Mouse (Mus musculus) layer of hippocampus, adult 11-12 months (tissue): ENCODE data around the gene Syngr3.
"Not testable (repeated sequence)": the region's sequence is repeated elsewhere in the genome, so short reads cannot be mapped to it uniquely, and the experiment has no call there.

Source experiments
- DNase-seq: peaks from one replicate; pipeline ENCODE4 v3.0.0; 2022; ENCODE audit warnings: low spot score

Gene Syngr3

GRCm38 (mm10) chr17:24689251-24690081 is at the start of gene Syngr3:
Gene Syngr3, minus strand, starts transcription at chr17:24689955.
- DNase-seq = no peak

GRCm38 (mm10) chr17:24738238-24738637 is 48.5 kb upstream of the Syngr3 start:
- no peak for DNase-seq

- no peak for DNase-seq
Observed at GRCm38 (mm10) chr17:24737135-24737810, 47.5 kb upstream of the Syngr3 start.

GRCm38 (mm10) chr17:24736330-24737051 is 46.7 kb upstream of the Syngr3 start, which contains the start of gene Msrb1:
Gene Msrb1, plus strand, starts transcription at chr17:24736642.
- peak; percentile 96 for DNase-seq

GRCm38 (mm10) chr17:24735446-24735845 is 45.7 kb upstream of the Syngr3 start:
- no peak for DNase-seq

- no peak for DNase-seq
Observed at GRCm38 (mm10) chr17:24734513-24734912, 44.8 kb upstream of the Syngr3 start.

GRCm38 (mm10) chr17:24733434-24734050 is 43.8 kb upstream of the Syngr3 start:
- no peak for DNase-seq

- no peak for DNase-seq
Observed at GRCm38 (mm10) chr17:24732233-24732935, 42.6 kb upstream of the Syngr3 start.

- no peak for DNase-seq
Observed at GRCm38 (mm10) chr17:24730787-24731186, 41.0 kb upstream of the Syngr3 start.

- no peak for DNase-seq
Observed at GRCm38 (mm10) chr17:24729067-24729466, 39.3 kb upstream of the Syngr3 start.

- DNase-seq = no peak
Observed at GRCm38 (mm10) chr17:24728184-24728583, 38.4 kb upstream of the Syngr3 start.

GRCm38 (mm10) chr17:24727618-24728017 is 37.9 kb upstream of the Syngr3 start, which contains the start of gene Rpl3l:
Gene Rpl3l, plus strand, starts transcription at chr17:24727820.
- DNase-seq = no peak

GRCm38 (mm10) chr17:24725637-24726390 is 36.1 kb upstream of the Syngr3 start:
- no peak for DNase-seq

- peak; percentile 98 for DNase-seq
Observed at GRCm38 (mm10) chr17:24724184-24724583, 34.4 kb upstream of the Syngr3 start, which contains the start of gene Ndufb10. Gene Ndufb10, minus strand, starts transcription at chr17:24724478.

GRCm38 (mm10) chr17:24723881-24724180 is 34.1 kb upstream of the Syngr3 start:
- no peak for DNase-seq

GRCm38 (mm10) chr17:24723122-24723880 is 33.5 kb upstream of the Syngr3 start:
- DNase-seq = no peak

- DNase-seq = no peak
Observed at GRCm38 (mm10) chr17:24722220-24722924, 32.6 kb upstream of the Syngr3 start.

- DNase-seq = not testable (repeated sequence)
Observed at GRCm38 (mm10) chr17:24721383-24721955, 31.7 kb upstream of the Syngr3 start.

GRCm38 (mm10) chr17:24720616-24721015 is 30.9 kb upstream of the Syngr3 start:
- DNase-seq = not testable (repeated sequence)
